Mouse (Mus musculus): ENCODE results near the gene Mlx.
A peak's percentile ranks its signal among the peaks of the same experiment; 100 is the strongest.

Mlx gene

GRCm38 (mm10) chr11:101066549-101067412, 20.3 kb upstream of the Mlx start:
- peak; percentile 85 for DNase-seq (ENCODE audit: low spot score)

GRCm38 (mm10) chr11:101069391-101070188, 17.5 kb upstream of the Mlx start, which contains the start of gene Naglu:
Gene Naglu (plus strand): TSS chr11:101070012.
- peak; percentile 97 for DNase-seq (ENCODE audit: low spot score)

- no peak for DNase-seq (ENCODE audit: low spot score)
Measured at GRCm38 (mm10) chr11:101070189-101070527, 16.9 kb upstream of the Mlx start.

- DNase-seq (ENCODE audit: low spot score) = no peak
Measured at GRCm38 (mm10) chr11:101070987-101071386, 16.1 kb upstream of the Mlx start.

GRCm38 (mm10) chr11:101071810-101072428, 15.2 kb upstream of the Mlx start:
- DNase-seq (ENCODE audit: low spot score) = no peak

- no peak for DNase-seq (ENCODE audit: low spot score)
Measured at GRCm38 (mm10) chr11:101078121-101078520, 9.0 kb upstream of the Mlx start, which contains the start of gene Hsd17b1. Gene Hsd17b1 (plus strand): TSS chr11:101078411.

GRCm38 (mm10) chr11:101079746-101080145, 7.3 kb upstream of the Mlx start:
- DNase-seq (ENCODE audit: low spot score) = no peak

- no peak for DNase-seq (ENCODE audit: low spot score)
Measured at GRCm38 (mm10) chr11:101080421-101080820, 6.7 kb upstream of the Mlx start.

- DNase-seq (ENCODE audit: low spot score) = no peak
Measured at GRCm38 (mm10) chr11:101081659-101082058, 5.4 kb upstream of the Mlx start.

- DNase-seq (ENCODE audit: low spot score) = peak; percentile 88
Measured at GRCm38 (mm10) chr11:101082208-101083082, 4.6 kb upstream of the Mlx start, which contains the start of gene Coasy. Gene Coasy (plus strand): TSS chr11:101082565.

- DNase-seq (ENCODE audit: low spot score) = no peak
Measured at GRCm38 (mm10) chr11:101083083-101083697, 3.9 kb upstream of the Mlx start.

- DNase-seq (ENCODE audit: low spot score) = no peak
Measured at GRCm38 (mm10) chr11:101084246-101084645, 2.8 kb upstream of the Mlx start.

- DNase-seq (ENCODE audit: low spot score) = no peak
Measured at GRCm38 (mm10) chr11:101084811-101085210, 2.3 kb upstream of the Mlx start.

GRCm38 (mm10) chr11:101085617-101086322, 1.3 kb upstream of the Mlx start:
- no peak for DNase-seq (ENCODE audit: low spot score)

- DNase-seq (ENCODE audit: low spot score) = no peak
Measured at GRCm38 (mm10) chr11:101086323-101086674, 778 bp upstream of the Mlx start.

GRCm38 (mm10) chr11:101087682-101088055, 592 bp downstream of the Mlx start:
- DNase-seq (ENCODE audit: low spot score) = no peak

GRCm38 (mm10) chr11:101089931-101090330, 2.9 kb downstream of the Mlx start:
- no peak for DNase-seq (ENCODE audit: low spot score)

- DNase-seq (ENCODE audit: low spot score) = peak; percentile 41
Measured at GRCm38 (mm10) chr11:101094930-101095313, 7.8 kb downstream of the Mlx start.

GRCm38 (mm10) chr11:101095314-101096024, 8.4 kb downstream of the Mlx start, which contains the start of gene Psmc3ip:
Gene Psmc3ip (minus strand): TSS chr11:101095436.
- peak; percentile 94 for DNase-seq (ENCODE audit: low spot score)

GRCm38 (mm10) chr11:101098231-101098630, 11.2 kb downstream of the Mlx start:
- no peak for DNase-seq (ENCODE audit: low spot score)

All from layer of hippocampus, adult 11-12 months (tissue).